Mouse (Mus musculus) stomach, postnatal 0 days (tissue): Measurements from ENCODE around the gene Arrdc2. TPM values are rescaled to one million over a fixed set of nuclear protein-coding genes. Genes with fewer than 3 reads are reported as not detected.

Source experiments
- ATAC-seq: fragments of 200-750 bp; cut with Nextera tagmentation; 2 replicates; pipeline ENCODE4 v1.8.0; 2017; ENCODE audit not compliant: low FRiP score, low TSS enrichment
- DNase-seq: peaks from one replicate; pipeline ENCODE4 v3.0.0-alpha.2; 2016; ENCODE audit warnings: low spot score
- H3K27ac ChIP-seq: fragments of 300-500 bp; sonication (generic); replicated peaks from 2 replicates; pipeline ENCODE4 v1.5.1; 2014; ENCODE audit warnings: mild to moderate bottlenecking, control low read depth
- H3K27me3 ChIP-seq: fragments of 300-500 bp; sonication (generic); 2 replicates; pipeline ENCODE4 v1.6.1; 2014; ENCODE audit warnings: low read length; ENCODE audit not compliant: control insufficient read depth, insufficient read depth
- H3K36me3 ChIP-seq: fragments of 300-500 bp; sonication (generic); 2 replicates; pipeline ENCODE4 v1.6.1; 2014; ENCODE audit warnings: low read length, mixed read lengths; ENCODE audit not compliant: control insufficient read depth, insufficient read depth
- H3K4me1 ChIP-seq: fragments of 300-500 bp; sonication (generic); replicated peaks from 2 replicates; pipeline ENCODE4 v1.6.1; 2014; ENCODE audit warnings: antibody characterized with exemption; ENCODE audit not compliant: control insufficient read depth, insufficient read depth
- H3K4me2 ChIP-seq: fragments of 300-500 bp; sonication (generic); replicated peaks from 2 replicates; pipeline ENCODE4 v1.6.1; 2014; ENCODE audit warnings: low read depth, mild to moderate bottlenecking, control low read depth, moderate library complexity
- H3K4me3 ChIP-seq: fragments of 300-500 bp; sonication (generic); 2 replicates; pipeline ENCODE4 v1.5.1; 2014; ENCODE audit warnings: low read depth, low read length, control low read depth
- H3K9ac ChIP-seq: fragments of 300-500 bp; sonication (generic); 2 replicates; pipeline ENCODE4 v1.6.1; 2014; ENCODE audit warnings: mild to moderate bottlenecking, low read length, control low read depth, mixed read lengths
- H3K9me3 ChIP-seq: fragments of 300-500 bp; sonication (generic); 2 replicates; pipeline ENCODE4 v1.6.1; 2016; ENCODE audit warnings: low read length; ENCODE audit not compliant: control insufficient read depth
- CTCF ChIP-seq: IDR thresholded peaks from 2 replicates; pipeline ENCODE4 v1.5.1; 2016; ENCODE audit warnings: antibody characterized with exemption, low read depth, mild to moderate bottlenecking, moderate library complexity
- EP300 ChIP-seq: optimal IDR thresholded peaks from 2 replicates; pipeline ENCODE3; 2016; ENCODE audit warnings: antibody characterized with exemption
- WGBS: fragments of 180-500 bp; shearing (Covaris S2); extraction: QIAGEN DNeasy Blood & Tissue Kit; methylation state at CpG from one replicate; pipeline ENCODE4 v1.1.7; 2014; 5-methylcytosine and 5-hydroxymethylcytosine counted together
- polyA plus RNA-seq: library from polyadenylated mRNA; unstranded; fragments of >200 nt; fragmentation: Nextera tagmentation; extraction: Ambion mirVana; gene quantifications from 2 replicates; pipeline ENCODE4 v1.2.1, GENCODE M21; 2015

Arrdc2 gene
- polyA plus RNA-seq, 1 experiment from 2014 or later: 6.8 TPM

- H3K9me3 ChIP-seq: no peaks in the 10 kb centered on the region
- no peak overlapping the region for H3K27ac ChIP-seq
- DNase-seq (no peak), ATAC-seq (no peak)
- H3K36me3 ChIP-seq: no peaks in the 10 kb centered on the region
- WGBS: 90% methylated on average over 41 of the region's 41 CpGs
- H3K4me2 ChIP-seq: no peak overlapping the region
- no peak overlapping the region for H3K9ac ChIP-seq
- H3K4me3 ChIP-seq: no peak overlapping the region
- H3K27me3 ChIP-seq: no peaks in the 10 kb centered on the region
- TF ChIP-seq EP300 (no peak), CTCF (no peak)
- H3K4me1 ChIP-seq: peaks cover 4% of the 10 kb centered on the region; the same call in 1 of the 2 replicates
Observed at GRCm38 (mm10) chr8:70852595-70853231, 13.2 kb upstream of the Arrdc2 start.

GRCm38 (mm10) chr8:70851837-70852236 lies 12.3 kb upstream of the Arrdc2 start:
- Histone ChIP-seq H3K27me3 (no peaks in the 10 kb centered on the region), H3K4me2 (no peak overlapping the region), H3K9me3 (no peaks in the 10 kb centered on the region), H3K27ac (no peak overlapping the region), H3K4me1 (no peaks in the 10 kb centered on the region; the same call in 1 of the 2 replicates), H3K9ac (peak overlapping the region; percentile 27; the same call in 1 of the 2 replicates), H3K4me3 (no peak overlapping the region), H3K36me3 (no peaks in the 10 kb centered on the region)
- DNase-seq (no peak), ATAC-seq (no peak)
- WGBS: 49% methylated on average over 6 of the region's 6 CpGs
- TF ChIP-seq EP300 (no peak), CTCF (no peak)

- ATAC-seq (no peak), DNase-seq (no peak)
- Histone ChIP-seq H3K9ac (no peak overlapping the region), H3K4me3 (no peak overlapping the region), H3K4me2 (no peak overlapping the region), H3K27me3 (no peaks in the 10 kb centered on the region), H3K9me3 (no peaks in the 10 kb centered on the region), H3K27ac (no peak overlapping the region), H3K4me1 (no peaks in the 10 kb centered on the region), H3K36me3 (no peaks in the 10 kb centered on the region)
- 83% methylated on average over 4 of the region's 4 CpGs for WGBS
- no peak for TF ChIP-seq EP300
- TF ChIP-seq CTCF: no peak
Observed at GRCm38 (mm10) chr8:70850947-70851346, 11.4 kb upstream of the Arrdc2 start.

- TF ChIP-seq CTCF (no peak), EP300 (no peak)
- DNase-seq (no peak), ATAC-seq (no peak)
- WGBS: 73% methylated on average over 7 of the region's 7 CpGs
- Histone ChIP-seq H3K27ac (no peak overlapping the region), H3K4me1 (no peaks in the 10 kb centered on the region), H3K36me3 (no peaks in the 10 kb centered on the region), H3K9ac (no peak overlapping the region), H3K9me3 (no peaks in the 10 kb centered on the region), H3K4me2 (no peak overlapping the region), H3K27me3 (no peaks in the 10 kb centered on the region), H3K4me3 (no peak overlapping the region)
Observed at GRCm38 (mm10) chr8:70850132-70850845, 10.8 kb upstream of the Arrdc2 start.

GRCm38 (mm10) chr8:70849333-70849990 lies 9.9 kb upstream of the Arrdc2 start:
- TF ChIP-seq EP300 (no peak), CTCF (no peak)
- ATAC-seq (no peak), DNase-seq (no peak)
- no peak overlapping the region for H3K27ac ChIP-seq
- H3K4me1 ChIP-seq: no peaks in the 10 kb centered on the region
- H3K4me2 ChIP-seq: no peak overlapping the region
- no peak overlapping the region for H3K9ac ChIP-seq
- H3K27me3 ChIP-seq: no peaks in the 10 kb centered on the region
- WGBS: 77% methylated on average over 3 of the region's 3 CpGs
- H3K36me3 ChIP-seq: no peaks in the 10 kb centered on the region
- no peaks in the 10 kb centered on the region for H3K9me3 ChIP-seq
- H3K4me3 ChIP-seq: no peak overlapping the region
